Mouse (Mus musculus): ENCODE measurements around the gene Ctss.

DNA sequence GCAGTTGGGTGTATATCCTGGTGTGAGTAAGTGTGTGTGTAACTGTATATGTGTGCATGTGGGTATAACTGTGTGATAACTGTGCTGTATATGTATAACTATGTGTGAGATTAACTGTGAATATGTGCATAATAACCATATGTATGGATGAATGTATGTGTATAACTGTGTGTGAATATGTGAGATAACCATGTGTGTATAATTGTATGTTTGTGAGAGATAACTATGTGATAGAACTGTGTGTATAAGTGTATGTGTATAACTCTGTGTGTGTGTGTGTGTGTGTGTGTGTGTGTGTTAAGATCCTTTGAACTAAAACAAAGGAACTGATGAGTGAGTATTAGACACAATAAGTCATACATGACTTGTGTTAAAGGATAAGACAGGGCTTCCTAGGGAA, 475 bp upstream of the Ctss start:
- TF ChIP-seq POLR2A (IDR thresholded peaks at IDR 0.05; ENCODE audit: control insufficient read depth, extremely low read depth, insufficient read depth, low read length, poor library complexity) (no peak), CTCF (IDR thresholded peaks at IDR 0.05; ENCODE audit: borderline replicate concordance, control insufficient read depth, extremely low read depth, insufficient read depth, low read length, poor library complexity) (no peak)

Measured in thymus, adult 2 months (tissue).